Mouse (Mus musculus) left cerebral cortex, adult 2 months (tissue): ENCODE data around the gene C1ra. TPM values are rescaled to one million over a fixed set of nuclear protein-coding genes. Genes with fewer than 3 reads are reported as not detected.
A peak's percentile ranks its signal among the peaks of the same experiment; 100 is the strongest.
"Not testable (repeated sequence)": the region's sequence is repeated elsewhere in the genome, so short reads cannot be mapped to it uniquely, and the experiment has no call there.

Source experiments
- DNase-seq, 2 experiments: peaks; one replicate each; pipeline ENCODE4 v3.0.0; 2021 to 2022; ENCODE audit warnings: low spot score in 2 of 2, mixed read lengths in 1 of 2; ENCODE audit errors: extremely low spot score in 1 of 2
- H3K27ac ChIP-seq: fragments of 200-600 bp; 2 replicates; pipeline ENCODE4 v1.8.1; 2022
- H3K4me3 ChIP-seq: fragments of 200-600 bp; 2 replicates; pipeline ENCODE4 v1.8.1; 2022
- CTCF ChIP-seq: fragments of 200-600 bp; IDR thresholded peaks from 2 replicates; pipeline ENCODE4 v1.8.1; 2022; ENCODE audit warnings: antibody characterized with exemption, mild to moderate bottlenecking, moderate library complexity
- intact Hi-C: fragments of 180-260 bp; cut with DNase I; formaldehyde crosslinking; loops from one replicate; pipeline ENCODE4 v1.15.1; 2025
- long read RNA-seq, 2 experiments: library from polyadenylated mRNA; stranded (forward); transcript quantifications; one replicate each; pipeline ENCODE4 v2.0.0; 2021; ENCODE audit warnings: borderline mapping rate in 2 of 2
- total RNA-seq, 2 experiments: library from RNA; stranded (reverse); gene quantifications; 2 replicates each; pipeline ENCODE4 v1.2.3; 2021

Gene C1ra
- 1 to 10 TPM; 1.5 to 1.8 TPM for total RNA-seq
- long read RNA-seq, experiment 1, partial matches to known transcripts: 0 of 2 reads
- long read RNA-seq, experiment 1, other reads (novel, unspliced or antisense): 0 of 2 reads
- long read RNA-seq, experiment 2: 0 reads

GRCm38 (mm10) chr6:124512355-124512836, at the start of gene C1ra:
TSS of gene C1ra (plus strand) at chr6:124512405.
- H3K27ac ChIP-seq: no peak within 1 kb of the TSS
- peak within 1 kb of the TSS; percentile 35 for H3K4me3 ChIP-seq
- peak; percentile 83 for TF ChIP-seq CTCF
- DNase-seq: peak; percentile 33 to 61
- intact Hi-C loops: loop anchor here (2.0 kb wide), 1 partner anchor 30 kb away; the partner anchor contains the start of gene C1s1

- peak in 1 of 2 experiments; percentile 32 for DNase-seq
- no peak for TF ChIP-seq CTCF
- peak overlapping the region; percentile 74 for H3K4me3 ChIP-seq
- intact Hi-C loops: loop anchor here (2.0 kb wide), 1 partner anchor 49 kb away; the partner anchor contains the start of gene Pex5
- H3K27ac ChIP-seq: peak overlapping the region; percentile 90
Observed at GRCm38 (mm10) chr6:124463881-124464291, 48.3 kb upstream of the C1ra start.

- no peak for TF ChIP-seq CTCF
- DNase-seq: peak; percentile 92 to 95
- peak within 1 kb of the TSS; percentile 92 for H3K27ac ChIP-seq
- H3K4me3 ChIP-seq: peak within 1 kb of the TSS; percentile 74
- intact Hi-C loops: loop anchor here (2.0 kb wide), 1 partner anchor 50 kb away; the partner anchor contains the start of gene Pex5
Observed at GRCm38 (mm10) chr6:124464305-124465271, 47.6 kb upstream of the C1ra start, which contains the start of gene Clstn3. TSS of gene Clstn3 (minus strand) at chr6:124464794.

- H3K4me3 ChIP-seq: peak overlapping the region; percentile 74
- DNase-seq: no peak
- intact Hi-C loops: loop anchor here (2.0 kb wide), 1 partner anchor 50 kb away; the partner anchor contains the start of gene Pex5
- H3K27ac ChIP-seq: peak overlapping the region; percentile 92
- no peak for TF ChIP-seq CTCF
Observed at GRCm38 (mm10) chr6:124465299-124465698, 46.9 kb upstream of the C1ra start.

GRCm38 (mm10) chr6:124465729-124466128, 46.5 kb upstream of the C1ra start:
- intact Hi-C loops: loop anchor here (2.0 kb wide), 1 partner anchor 51 kb away; the partner anchor contains the start of gene Pex5
- TF ChIP-seq CTCF: no peak
- peak overlapping the region; percentile 92 for H3K27ac ChIP-seq
- no peak for DNase-seq
- peak overlapping the region; percentile 74; the same call in 1 of the 2 replicates for H3K4me3 ChIP-seq

GRCm38 (mm10) chr6:124471121-124471520, 41.1 kb upstream of the C1ra start:
- intact Hi-C loops: no loop called here
- no peak for DNase-seq
- H3K27ac ChIP-seq: no peak overlapping the region
- TF ChIP-seq CTCF: no peak
- H3K4me3 ChIP-seq: no peak overlapping the region

GRCm38 (mm10) chr6:124471783-124472638, 40.2 kb upstream of the C1ra start:
- H3K27ac ChIP-seq, DNase-seq, H3K4me3 ChIP-seq, intact Hi-C loops: not testable (repeated sequence)

- DNase-seq: peak in 1 of 2 experiments; percentile 52
- TF ChIP-seq CTCF: peak; percentile 83
- Histone ChIP-seq H3K27ac (no peak overlapping the region), H3K4me3 (no peak overlapping the region)
- intact Hi-C loops: no loop called here
Observed at GRCm38 (mm10) chr6:124472801-124473200, 39.4 kb upstream of the C1ra start.

GRCm38 (mm10) chr6:124474621-124475020, 37.6 kb upstream of the C1ra start:
- Histone ChIP-seq H3K4me3 (no peak overlapping the region), H3K27ac (no peak overlapping the region)
- intact Hi-C loops: no loop called here
- DNase-seq: no peak
- no peak for TF ChIP-seq CTCF

- H3K27ac ChIP-seq, intact Hi-C loops, DNase-seq, H3K4me3 ChIP-seq: not testable (repeated sequence)
Observed at GRCm38 (mm10) chr6:124475335-124476075, 36.7 kb upstream of the C1ra start.

- DNase-seq: no peak
- Histone ChIP-seq H3K27ac (no peak overlapping the region), H3K4me3 (no peak overlapping the region)
- TF ChIP-seq CTCF: no peak
- intact Hi-C loops: no loop called here
Observed at GRCm38 (mm10) chr6:124476216-124476615, 36.0 kb upstream of the C1ra start.
